Mouse (Mus musculus) thymus, adult 2 months (tissue): ENCODE measurements at regions not wholly inside any gene's neighbourhood (a gene's known extent, or its start where the extent isn't known, plus 50 kb on each side); places are given as distances from the start of the nearest gene placed in this dataset.

Experiments
- DNase-seq: peaks from one replicate; pipeline ENCODE4 v3.0.0; 2021
- H3K27ac ChIP-seq: fragments of 200-500 bp; 2 replicates; pipeline ENCODE4 v1.5.1; 2012; ENCODE audit warnings: low read length, control low read depth; ENCODE audit not compliant: control insufficient read depth, insufficient read depth
- H3K27me3 ChIP-seq: fragments of 200-500 bp; 2 replicates; pipeline ENCODE4 v1.6.1; 2012; ENCODE audit warnings: mild to moderate bottlenecking, low read length, moderate library complexity, mixed read lengths; ENCODE audit not compliant: control insufficient read depth, insufficient read depth
- H3K36me3 ChIP-seq: fragments of 200-500 bp; 2 replicates; pipeline ENCODE4 v1.6.1; 2012; ENCODE audit warnings: mild to moderate bottlenecking, low read length, moderate library complexity; ENCODE audit not compliant: control insufficient read depth, insufficient read depth
- H3K4me1 ChIP-seq: fragments of 200-500 bp; replicated peaks from 2 replicates; pipeline ENCODE4 v1.6.1; 2012; ENCODE audit warnings: low read length; ENCODE audit not compliant: control insufficient read depth, insufficient read depth
- H3K4me3 ChIP-seq: fragments of 200-500 bp; 2 replicates; pipeline ENCODE4 v1.5.1; 2012; ENCODE audit warnings: mild to moderate bottlenecking, low read length, control low read depth, moderate library complexity; ENCODE audit not compliant: control insufficient read depth, insufficient read depth
- CTCF ChIP-seq: fragments of 200-500 bp; IDR thresholded peaks from 2 replicates; pipeline ENCODE4 v1.5.1; 2012; ENCODE audit warnings: mild to moderate bottlenecking, control low read depth, low read length, moderate library complexity, borderline replicate concordance; ENCODE audit not compliant: control insufficient read depth, poor library complexity, insufficient read depth; ENCODE audit errors: extremely low read depth
- POLR2A ChIP-seq: fragments of 200-500 bp; IDR thresholded peaks from 2 replicates; pipeline ENCODE4 v1.6.1; 2012; ENCODE audit warnings: mild to moderate bottlenecking, low read length, control low read depth, moderate library complexity; ENCODE audit not compliant: control insufficient read depth, poor library complexity, insufficient read depth; ENCODE audit errors: extremely low read depth
- WGBS: fragments of 180-500 bp; shearing (Covaris S2); methylation state at CpG from one replicate; pipeline ENCODE4 v1.1.7; 2018; 5-methylcytosine and 5-hydroxymethylcytosine counted together

DNA sequence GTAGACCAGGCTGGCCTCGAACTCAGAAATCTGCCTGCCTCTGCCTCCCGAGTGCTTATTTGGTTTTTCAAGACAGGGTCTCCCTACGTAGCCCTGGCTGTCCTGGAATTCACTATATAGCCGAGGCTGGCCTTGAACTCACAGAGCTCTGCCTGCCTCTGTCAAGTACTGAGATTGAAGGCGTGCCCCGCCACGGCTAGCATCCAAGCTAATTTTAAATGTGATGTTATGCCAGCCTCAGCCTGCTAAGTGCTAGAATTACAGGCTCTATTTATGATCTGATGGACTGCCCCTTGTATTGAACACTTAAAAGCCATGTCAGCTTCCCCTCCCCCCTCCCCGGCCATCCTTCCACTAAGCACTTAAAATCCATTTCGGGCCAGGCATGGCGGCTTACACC lies 88.2 kb upstream of the Med13l start:
- DNase-seq = no peak
- no peaks in the 10 kb centered on the region for H3K27me3 ChIP-seq
- H3K36me3 ChIP-seq = no peaks in the 10 kb centered on the region
- H3K4me1 ChIP-seq = peaks cover 29% of the 10 kb centered on the region
- TF ChIP-seq CTCF (no peak), POLR2A (no peak)
- no peak overlapping the region for H3K27ac ChIP-seq
- no peak overlapping the region for H3K4me3 ChIP-seq
- 95% methylated on average over 10 of the region's 10 CpGs for whole genome bisulfite sequencing

DNA sequence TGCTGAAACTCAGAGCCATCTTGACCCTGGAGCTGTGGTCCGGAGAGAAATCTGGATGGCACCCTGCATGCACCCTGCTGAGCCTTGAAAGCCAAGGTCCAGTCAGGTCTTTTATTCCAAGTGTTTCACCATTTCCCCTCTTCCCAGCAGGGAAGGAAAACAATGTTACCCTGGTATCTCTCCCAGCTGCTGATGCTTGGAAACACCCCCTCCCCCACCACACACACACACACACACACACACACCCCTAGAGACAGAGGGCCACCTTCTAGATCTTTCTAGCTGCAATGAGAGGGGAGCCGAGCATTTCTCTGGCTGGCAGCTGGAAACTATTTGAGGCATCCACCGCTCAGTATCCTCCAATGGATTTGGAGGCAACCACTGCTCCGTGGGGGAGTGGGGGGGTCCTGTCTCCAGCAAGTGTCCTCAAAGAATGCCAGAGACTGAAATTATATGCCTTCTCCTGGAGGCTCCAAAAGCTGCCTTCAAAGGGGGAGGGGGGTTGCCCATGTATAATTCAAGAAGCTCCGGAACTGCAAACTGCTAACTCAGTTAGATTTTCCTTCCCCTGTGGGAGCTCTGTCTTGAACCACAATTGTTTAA lies 87.2 kb upstream of the Med13l start:
- no peaks in the 10 kb centered on the region for H3K27me3 ChIP-seq
- no peaks in the 10 kb centered on the region for H3K36me3 ChIP-seq
- peaks cover 34% of the 10 kb centered on the region for H3K4me1 ChIP-seq
- H3K27ac ChIP-seq = no peak overlapping the region
- WGBS = 65% methylated on average over 5 of the region's 5 CpGs
- DNase-seq = no peak
- H3K4me3 ChIP-seq = no peak overlapping the region
- TF ChIP-seq POLR2A = no peak
- no peak for TF ChIP-seq CTCF

DNA sequence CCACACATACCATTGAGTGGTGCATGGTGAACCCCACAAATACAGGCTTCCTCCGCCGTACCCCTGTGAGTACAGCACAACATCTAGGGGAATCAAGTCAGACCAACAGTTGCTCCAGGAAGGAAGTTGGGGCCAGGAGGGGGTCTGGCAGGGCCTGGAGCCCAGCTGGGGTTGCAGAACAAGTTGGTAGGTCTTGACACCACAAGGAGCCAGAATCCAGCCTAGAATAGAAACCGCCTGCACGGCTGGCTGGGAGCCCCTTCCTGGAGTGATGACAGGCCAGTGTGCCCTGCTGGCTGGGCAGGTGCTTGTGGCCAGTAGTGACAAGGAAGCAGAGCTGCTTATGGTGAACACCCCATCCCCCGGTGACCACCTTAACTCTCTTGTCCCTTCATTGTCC lies 83.9 kb upstream of the Med13l start:
- TF ChIP-seq CTCF (no peak), POLR2A (no peak)
- Histone ChIP-seq H3K27me3 (no peaks in the 10 kb centered on the region), H3K36me3 (no peaks in the 10 kb centered on the region), H3K27ac (peak overlapping the region; percentile 80; the same call in 1 of the 2 replicates), H3K4me1 (peaks cover 41% of the 10 kb centered on the region), H3K4me3 (no peak overlapping the region)
- WGBS = 9% methylated on average over 5 of the region's 5 CpGs
- DNase-seq = peak; percentile 39

DNA sequence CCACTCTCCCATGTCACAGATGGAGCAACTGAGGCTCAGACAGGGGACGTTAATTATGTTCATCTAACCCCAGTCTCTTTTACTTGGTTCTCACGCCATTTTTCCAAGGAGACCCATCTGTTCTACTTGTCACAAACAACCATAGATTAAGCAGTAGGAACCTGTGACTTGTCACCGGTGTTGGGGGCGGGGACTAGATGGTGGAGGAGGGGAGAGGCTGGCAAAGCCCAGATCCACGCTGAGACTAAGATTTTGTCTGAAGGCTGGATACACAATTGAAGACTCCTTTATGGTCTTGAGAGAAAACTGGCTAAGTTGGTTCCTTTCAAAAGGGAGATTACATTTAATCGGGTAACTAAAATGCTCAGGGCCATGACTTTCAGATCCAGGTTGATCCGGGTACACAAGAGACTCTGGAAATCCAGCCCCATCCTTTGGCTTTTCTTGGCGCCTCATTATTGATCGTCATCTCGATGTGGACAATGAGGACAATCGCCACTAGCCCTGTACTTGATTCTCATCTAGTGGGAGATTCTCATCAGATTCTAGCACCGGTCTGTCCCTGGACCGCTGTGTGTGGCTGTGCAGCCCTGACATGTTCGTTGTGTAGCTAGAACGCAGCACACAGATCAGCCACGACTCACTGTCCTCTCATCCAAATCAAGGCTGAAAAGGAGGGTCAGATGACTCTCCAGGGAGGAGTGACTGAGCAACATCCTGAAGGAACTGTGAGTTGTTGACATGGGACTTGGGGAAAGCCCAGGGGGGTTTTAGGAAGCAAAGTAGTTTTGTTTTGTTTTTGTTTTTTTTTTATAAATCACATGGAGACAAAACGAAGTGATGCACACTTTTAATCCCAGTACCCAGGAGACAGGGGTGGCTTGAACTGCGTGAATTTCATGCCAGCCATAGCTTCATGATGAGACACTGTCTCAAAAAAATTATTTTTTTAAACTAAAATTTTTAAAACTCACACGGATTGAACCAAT lies 83.1 kb upstream of the Med13l start:
- H3K4me3 ChIP-seq = no peak overlapping the region
- TF ChIP-seq POLR2A (no peak), CTCF (no peak)
- DNase-seq = peak; percentile 55
- 27% methylated on average over 19 of the region's 19 CpGs for WGBS
- no peaks in the 10 kb centered on the region for H3K27me3 ChIP-seq
- no peaks in the 10 kb centered on the region for H3K36me3 ChIP-seq
- peaks cover 42% of the 10 kb centered on the region for H3K4me1 ChIP-seq
- peak overlapping the region; percentile 80 for H3K27ac ChIP-seq

DNA sequence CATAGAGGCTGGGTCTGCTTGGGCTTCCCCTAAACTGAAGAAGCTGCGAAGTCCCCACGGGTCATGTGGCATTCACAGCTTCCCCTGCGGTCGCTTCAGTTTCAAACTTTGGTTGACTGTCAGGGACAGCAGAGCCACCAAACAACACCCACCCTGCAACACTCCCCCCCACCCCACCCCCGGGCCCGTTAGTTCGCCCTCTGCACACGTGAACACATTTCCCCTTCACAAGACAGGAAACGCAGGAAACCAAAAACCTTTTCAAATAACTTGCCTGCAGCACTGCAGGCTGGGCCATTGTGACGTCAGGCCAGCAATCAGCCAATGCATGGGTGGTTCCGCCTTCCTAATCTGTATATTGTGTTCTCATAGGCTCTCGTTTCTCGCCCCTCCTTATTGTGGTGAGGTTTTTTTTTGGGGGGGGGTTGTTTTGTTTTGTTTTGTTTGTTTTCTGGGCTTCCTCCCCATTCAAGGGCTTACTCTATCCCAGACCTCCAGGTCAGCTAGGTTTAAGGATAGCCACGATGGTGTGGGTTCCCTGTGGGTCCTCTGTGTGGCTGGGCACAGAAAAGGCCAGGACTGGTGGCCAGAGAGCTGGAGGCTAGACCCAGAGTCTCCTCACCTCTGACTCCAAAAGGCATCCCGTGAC lies 82.2 kb upstream of the Med13l start:
- H3K4me3 ChIP-seq = no peak overlapping the region
- H3K27ac ChIP-seq = peak overlapping the region; percentile 80
- H3K4me1 ChIP-seq = peaks cover 46% of the 10 kb centered on the region
- DNase-seq = peak; percentile 80
- H3K27me3 ChIP-seq = no peaks in the 10 kb centered on the region
- 0 out of 2 replicates have a peak, but pooled peaks have one; percentile 31 for TF ChIP-seq CTCF
- TF ChIP-seq POLR2A = peak; percentile 51; the same call in 1 of the 2 replicates
- WGBS = 5% methylated on average over 15 of the region's 15 CpGs
- H3K36me3 ChIP-seq = no peaks in the 10 kb centered on the region

DNA sequence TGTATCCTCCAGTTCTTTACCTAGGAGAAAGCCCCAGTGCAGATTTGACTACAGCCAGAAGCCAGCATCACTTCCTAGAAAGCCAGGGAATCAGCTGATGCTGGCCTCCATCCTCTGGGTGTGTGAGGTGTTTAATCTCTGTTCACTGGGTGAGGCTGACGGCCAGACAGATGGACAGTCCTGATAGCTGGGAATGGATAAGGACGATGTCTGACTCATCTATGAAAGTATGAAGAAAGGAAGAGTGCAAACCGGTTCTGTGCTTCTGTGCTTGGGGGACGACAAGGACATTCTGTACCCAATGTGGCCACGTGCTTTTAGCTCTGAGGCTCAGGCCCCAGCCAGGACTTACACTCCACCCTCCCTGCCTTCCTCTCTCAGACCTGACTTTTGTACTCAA lies 80.5 kb upstream of the Med13l start:
- 83% methylated on average over 5 of the region's 5 CpGs for WGBS
- Histone ChIP-seq H3K27me3 (no peaks in the 10 kb centered on the region), H3K4me1 (peaks cover 45% of the 10 kb centered on the region), H3K36me3 (no peaks in the 10 kb centered on the region), H3K4me3 (no peak overlapping the region), H3K27ac (no peak overlapping the region)
- TF ChIP-seq POLR2A = no peak
- TF ChIP-seq CTCF = no peak
- DNase-seq = no peak
